ENCODE assay signal across 20 mouse cellular contexts in genomic region chr2:112912611-112913010, GRCm38 (mm10).
DNase-seq lines count a peak whose midpoint lies in the region; ATAC-seq and TF ChIP-seq lines count a peak whose summit lies in the region.
"Had no signal": no experiment of that assay in that cellular context is flagged by ENCODE, and none has a peak within 500 bp of the region (broad histone marks: within the 10 kb centered on the region; RNA-seq: fewer than 3 reads in every experiment).

No protein-coding gene starts in this region.

- H3K27ac ChIP-seq in cortical plate, adult 2 months (ENCODE audit: insufficient read depth, low read length) = peak overlapping the region; percentile 19; the same call in 1 of the 2 replicates
- H3K27ac ChIP-seq in hindbrain, embryonic 13.5 days = no peak overlapping the region
- H3K27ac ChIP-seq: embryonic facial prominence, embryonic 12.5 days; forebrain, embryonic 15.5 days; gastrocnemius, adult 2 months; heart, embryonic 10.5 days; hindbrain, embryonic 12.5 days; hindbrain, postnatal 0 days had no signal

- peak; percentile 18 for DNase-seq in cerebellum, adult 9-10 months
- no peak for DNase-seq in cerebellum, postnatal 14 days
- peak; percentile 5 for DNase-seq in heart, adult 11 months
- DNase-seq in heart, adult 8-10 months (ENCODE audit: low spot score) = no peak
- DNase-seq in telencephalon, adult 2 months (ENCODE audit: low read depth, low spot score) = peak; percentile 28
- DNase-seq: adrenal gland, postnatal 10 days; B cell, adult 2 months; gastrocnemius, adult 2 months; gastrocnemius, postnatal 25 days; heart, postnatal 10 days; heart, postnatal 4 days had no signal

- no peak for TF ChIP-seq POLR2A in cortical plate, adult 2 months (IDR thresholded peaks at IDR 0.05; ENCODE audit: extremely low read depth, insufficient read depth, low read length)

- H3K9me3 ChIP-seq in hindbrain, embryonic 13.5 days = no peaks in the 10 kb centered on the region
- H3K9me3 ChIP-seq: embryonic facial prominence, embryonic 12.5 days; forebrain, embryonic 15.5 days; G1E; heart, embryonic 10.5 days; hindbrain, embryonic 12.5 days had no signal

- H3K4me2 ChIP-seq in hindbrain, embryonic 13.5 days = no peak overlapping the region
- H3K4me2 ChIP-seq: embryonic facial prominence, embryonic 12.5 days; forebrain, embryonic 15.5 days; hindbrain, embryonic 12.5 days had no signal

- peaks cover 1% of the 10 kb centered on the region; the same call in 1 of the 2 replicates for H3K4me1 ChIP-seq in cortical plate, adult 2 months (ENCODE audit: control insufficient read depth, insufficient read depth, low read length)
- H3K4me1 ChIP-seq in hindbrain, embryonic 13.5 days (replicated peaks) = no peaks in the 10 kb centered on the region
- H3K4me1 ChIP-seq: embryonic facial prominence, embryonic 12.5 days; forebrain, embryonic 15.5 days; heart, embryonic 10.5 days; hindbrain, embryonic 12.5 days had no signal

- TF ChIP-seq CTCF in cortical plate, adult 2 months (IDR thresholded peaks at IDR 0.05; ENCODE audit: extremely low read depth, insufficient read depth, low read length) = no peak

- H3K4me3 ChIP-seq in cortical plate, adult 2 months (ENCODE audit: insufficient read depth, low read length) = no peak overlapping the region
- no peak overlapping the region for H3K4me3 ChIP-seq in hindbrain, embryonic 13.5 days
- H3K4me3 ChIP-seq: embryonic facial prominence, embryonic 12.5 days; forebrain, embryonic 15.5 days; gastrocnemius, adult 2 months; heart, embryonic 10.5 days; hindbrain, embryonic 12.5 days had no signal

- H3K36me3 ChIP-seq in hindbrain, embryonic 13.5 days = no peaks in the 10 kb centered on the region
- H3K36me3 ChIP-seq: embryonic facial prominence, embryonic 12.5 days; forebrain, embryonic 15.5 days; G1E; heart, embryonic 10.5 days; hindbrain, embryonic 12.5 days had no signal

- H3K9ac ChIP-seq in hindbrain, embryonic 13.5 days = no peak overlapping the region
- H3K9ac ChIP-seq: embryonic facial prominence, embryonic 12.5 days; forebrain, embryonic 15.5 days; hindbrain, embryonic 12.5 days had no signal

- ATAC-seq in hindbrain, embryonic 13.5 days (ENCODE audit: low FRiP score) = no peak
- ATAC-seq: CD4-positive, CD25-positive, alpha-beta regulatory T cell, adult 4 months; forebrain, embryonic 15.5 days; hindbrain, postnatal 0 days had no signal

- H3K27me3 ChIP-seq in hindbrain, embryonic 13.5 days = no peaks in the 10 kb centered on the region
- H3K27me3 ChIP-seq: embryonic facial prominence, embryonic 12.5 days; forebrain, embryonic 15.5 days; hindbrain, embryonic 12.5 days had no signal

Comparison
In these comparisons a context has a peak if more than half of its experiments do, and no peak if none do; other contexts are left out.
1. DNase-seq: peak in cerebellum, adult 9-10 months (single experiment), heart, adult 11 months (single experiment) and telencephalon, adult 2 months (single experiment); none in cerebellum, postnatal 14 days (0 of 2) and heart, adult 8-10 months (single experiment).